Mouse (Mus musculus) forebrain, postnatal 0 days (tissue): ENCODE results near the gene Olfr796. TPM values are rescaled to one million over a fixed set of nuclear protein-coding genes. Genes with fewer than 3 reads are reported as not detected.

ENCODE experiments used
- ATAC-seq: fragments of 200-750 bp; cut with Nextera tagmentation; 2 replicates; pipeline ENCODE4 v1.8.0; 2017; ENCODE audit warnings: mild to moderate bottlenecking, moderate library complexity
- DNase-seq: peaks from one replicate; pipeline ENCODE4 v3.0.0-alpha.2; 2015
- H3K27ac ChIP-seq: fragments of 300-500 bp; sonication (generic); 2 replicates; pipeline ENCODE4 v1.5.1; 2014; ENCODE audit warnings: low read depth, mild to moderate bottlenecking, antibody characterized with exemption, low read length, moderate library complexity, mixed read lengths
- H3K27me3 ChIP-seq: fragments of 300-500 bp; sonication (generic); 2 replicates; pipeline ENCODE4 v1.6.1; 2014; ENCODE audit warnings: mild to moderate bottlenecking, low read length, mixed read lengths; ENCODE audit not compliant: insufficient read depth
- H3K36me3 ChIP-seq: fragments of 300-500 bp; sonication (generic); 2 replicates; pipeline ENCODE4 v1.6.1; 2014; ENCODE audit warnings: mild to moderate bottlenecking, moderate library complexity; ENCODE audit not compliant: insufficient read depth
- H3K4me1 ChIP-seq: fragments of 300-500 bp; sonication (generic); 2 replicates; pipeline ENCODE4 v1.6.1; 2014; ENCODE audit warnings: antibody characterized with exemption; ENCODE audit not compliant: insufficient read depth
- H3K4me2 ChIP-seq: fragments of 300-500 bp; sonication (generic); 2 replicates; pipeline ENCODE4 v1.6.1; 2014; ENCODE audit warnings: low read depth, mild to moderate bottlenecking, moderate library complexity
- H3K4me3 ChIP-seq: fragments of 300-500 bp; sonication (generic); 2 replicates; pipeline ENCODE4 v1.5.1; 2014; ENCODE audit warnings: low read depth, low read length, mixed read lengths
- H3K9ac ChIP-seq: fragments of 300-500 bp; sonication (generic); 2 replicates; pipeline ENCODE4 v1.6.1; 2014; ENCODE audit warnings: mild to moderate bottlenecking
- H3K9me3 ChIP-seq: fragments of 300-500 bp; sonication (generic); 2 replicates; pipeline ENCODE4 v1.6.1; 2016; ENCODE audit warnings: low read length
- CTCF ChIP-seq: sonication (generic); IDR thresholded peaks from 2 replicates; pipeline ENCODE4 v1.5.1; 2016; ENCODE audit warnings: antibody characterized with exemption, control low read depth, low read depth
- WGBS: fragments of 180-500 bp; shearing (Covaris S2); extraction: QIAGEN DNeasy Blood & Tissue Kit; methylation state at CpG from one replicate; pipeline ENCODE4 v1.1.7; 2014; 5-methylcytosine and 5-hydroxymethylcytosine counted together
- microRNA-seq, 2 experiments: library from miRNA; unstranded; fragments of <30 nt; microRNA quantifications; one replicate each; pipeline ENCODE4; 2016
- polyA plus RNA-seq: library from polyadenylated mRNA; unstranded; fragments of >200 nt; fragmentation: Nextera tagmentation; extraction: Ambion mirVana; gene quantifications from 2 replicates; pipeline ENCODE4 v1.2.1, GENCODE M21; 2015
- total RNA-seq: library from RNA; depleted of rRNA; stranded (reverse); fragments of >200 nt; gene quantifications from 2 replicates; pipeline ENCODE4 v1.2.3, GENCODE M21; 2014; rRNA removed

The Olfr796 gene
- total and polyA plus RNA-seq, 2 experiments from 2014 or later, result not detected

- no peak overlapping the region for H3K27ac ChIP-seq
- no peak overlapping the region for H3K4me3 ChIP-seq
- no peaks in the 10 kb centered on the region for H3K4me1 ChIP-seq
- H3K27me3 ChIP-seq, result no peaks in the 10 kb centered on the region
- no peak for ATAC-seq
- H3K36me3 ChIP-seq, result no peaks in the 10 kb centered on the region
- H3K9ac ChIP-seq, result no peak overlapping the region
- TF ChIP-seq CTCF, result no peak
- H3K4me2 ChIP-seq, result no peak overlapping the region
- WGBS, result 64% methylated on average over 1 of the region's 1 CpGs
- no peaks in the 10 kb centered on the region for H3K9me3 ChIP-seq
- DNase-seq, result no peak
Measured at GRCm38 (mm10) chr10:129577066-129577465, 35.3 kb downstream of the Olfr796 start.

- Histone ChIP-seq H3K4me3 (no peak within 1 kb of the TSS), H3K9ac (no peak within 1 kb of the TSS), H3K27ac (no peak within 1 kb of the TSS), H3K27me3 (no peaks in the 10 kb centered on the region), H3K4me2 (no peak within 1 kb of the TSS), H3K4me1 (no peaks in the 10 kb centered on the region), H3K36me3 (no peaks in the 10 kb centered on the region), H3K9me3 (no peaks in the 10 kb centered on the region)
- DNase-seq, result no peak
- WGBS, result 84% methylated on average over 2 of the region's 2 CpGs
- no peak for ATAC-seq
- TF ChIP-seq CTCF, result no peak
Measured at GRCm38 (mm10) chr10:129567355-129567754, 45.0 kb downstream of the Olfr796 start, which contains the start of gene Olfr794. Olfr794 (plus strand) TSS chr10:129567655.

Small RNA genes lying within 50 kb of the gene (microRNA-seq; reads per million reads assigned to microRNA genes)
- gene Gm23252, result 0 reads per million in 2 experiments

Other genes with a start within 250 kb of the Olfr796 start
- 0.43 and 0.46 TPM in 2 replicates for gene Olfr784, start 228.5 kb downstream of the Olfr796 start, total RNA-seq
- gene Olfr784, start 228.5 kb downstream of the Olfr796 start, polyA plus RNA-seq, result 0.05 and 0.06 TPM in 2 replicates
- gene Olfr785, start 207.1 kb downstream of the Olfr796 start, total RNA-seq, result not detected in 2 replicates
- gene Olfr785, start 207.1 kb downstream of the Olfr796 start, polyA plus RNA-seq, result not detected in 2 replicates
- gene Olfr786, start 185.3 kb downstream of the Olfr796 start, total RNA-seq, result not detected in 2 replicates
- not detected in 2 replicates for gene Olfr786, start 185.3 kb downstream of the Olfr796 start, polyA plus RNA-seq
- gene Olfr787, start 150.7 kb downstream of the Olfr796 start, total RNA-seq, result not detected in 2 replicates
- gene Olfr787, start 150.7 kb downstream of the Olfr796 start, polyA plus RNA-seq, result not detected in 2 replicates
- gene Olfr788, start 141.6 kb downstream of the Olfr796 start, total RNA-seq, result not detected in 2 replicates
- gene Olfr788, start 141.6 kb downstream of the Olfr796 start, polyA plus RNA-seq, result not detected in 2 replicates
- not detected in 2 replicates for gene Olfr789, start 127.8 kb downstream of the Olfr796 start, total RNA-seq
- gene Olfr789, start 127.8 kb downstream of the Olfr796 start, polyA plus RNA-seq, result not detected in 2 replicates
- gene Olfr790, start 114.1 kb downstream of the Olfr796 start, total RNA-seq, result not detected in 2 replicates
- not detected in 2 replicates for gene Olfr790, start 114.1 kb downstream of the Olfr796 start, polyA plus RNA-seq
- gene Olfr791, start 90.8 kb downstream of the Olfr796 start, total RNA-seq, result not detected in 2 replicates
- not detected in 2 replicates for gene Olfr791, start 90.8 kb downstream of the Olfr796 start, polyA plus RNA-seq
- not detected in 2 replicates for gene Olfr792, start 73.4 kb downstream of the Olfr796 start, total RNA-seq
- gene Olfr792, start 73.4 kb downstream of the Olfr796 start, polyA plus RNA-seq, result not detected in 2 replicates
- 0.15 TPM in 1 of 2 replicates, not detected in the other for gene Olfr794, start 44.9 kb downstream of the Olfr796 start, total RNA-seq
- not detected in 2 replicates for gene Olfr794, start 44.9 kb downstream of the Olfr796 start, polyA plus RNA-seq
- not detected in 2 replicates for gene Olfr798, start 15.4 kb upstream of the Olfr796 start, total RNA-seq
- gene Olfr798, start 15.4 kb upstream of the Olfr796 start, polyA plus RNA-seq, result not detected in 2 replicates
- gene Olfr799, start 24.9 kb upstream of the Olfr796 start, total RNA-seq, result not detected in 2 replicates
- gene Olfr799, start 24.9 kb upstream of the Olfr796 start, polyA plus RNA-seq, result not detected in 2 replicates
- 0.31 TPM in 1 of 2 replicates, not detected in the other for gene Olfr800, start 45.1 kb upstream of the Olfr796 start, total RNA-seq
- gene Olfr800, start 45.1 kb upstream of the Olfr796 start, polyA plus RNA-seq, result not detected in 2 replicates
- not detected in 2 replicates for gene Olfr801, start 61.3 kb upstream of the Olfr796 start, total RNA-seq
- gene Olfr801, start 61.3 kb upstream of the Olfr796 start, polyA plus RNA-seq, result not detected in 2 replicates
- not detected in 2 replicates for gene Olfr802, start 75.6 kb upstream of the Olfr796 start, total RNA-seq
- gene Olfr802, start 75.6 kb upstream of the Olfr796 start, polyA plus RNA-seq, result 0.06 TPM in 1 of 2 replicates, not detected in the other
- gene Olfr803, start 81.7 kb upstream of the Olfr796 start, total RNA-seq, result not detected in 2 replicates
- gene Olfr803, start 81.7 kb upstream of the Olfr796 start, polyA plus RNA-seq, result not detected in 2 replicates
- gene Olfr804, start 90.6 kb upstream of the Olfr796 start, total RNA-seq, result not detected in 2 replicates
- gene Olfr804, start 90.6 kb upstream of the Olfr796 start, polyA plus RNA-seq, result not detected in 2 replicates
- not detected in 2 replicates for gene Olfr805, start 116.8 kb upstream of the Olfr796 start, total RNA-seq
- not detected in 2 replicates for gene Olfr805, start 116.8 kb upstream of the Olfr796 start, polyA plus RNA-seq
- not detected in 2 replicates for gene Olfr806, start 129.4 kb upstream of the Olfr796 start, total RNA-seq
- gene Olfr806, start 129.4 kb upstream of the Olfr796 start, polyA plus RNA-seq, result not detected in 2 replicates
- gene Olfr807, start 145.2 kb upstream of the Olfr796 start, total RNA-seq, result not detected in 2 replicates
- not detected in 2 replicates for gene Olfr807, start 145.2 kb upstream of the Olfr796 start, polyA plus RNA-seq
- not detected in 2 replicates for gene Olfr808, start 152.9 kb upstream of the Olfr796 start, total RNA-seq
- gene Olfr808, start 152.9 kb upstream of the Olfr796 start, polyA plus RNA-seq, result not detected in 2 replicates
- gene Olfr809, start 162.1 kb upstream of the Olfr796 start, total RNA-seq, result not detected in 2 replicates
- gene Olfr809, start 162.1 kb upstream of the Olfr796 start, polyA plus RNA-seq, result not detected in 2 replicates
- gene Olfr810, start 182.3 kb upstream of the Olfr796 start, total RNA-seq, result not detected in 2 replicates
- gene Olfr810, start 182.3 kb upstream of the Olfr796 start, polyA plus RNA-seq, result not detected in 2 replicates
- not detected in 2 replicates for gene Olfr811, start 191.8 kb upstream of the Olfr796 start, total RNA-seq
- gene Olfr811, start 191.8 kb upstream of the Olfr796 start, polyA plus RNA-seq, result not detected in 2 replicates
- not detected in 2 replicates for gene Olfr812, start 233.5 kb upstream of the Olfr796 start, total RNA-seq
- gene Olfr812, start 233.5 kb upstream of the Olfr796 start, polyA plus RNA-seq, result not detected in 2 replicates
- not detected in 2 replicates for gene Olfr813, start 242.8 kb upstream of the Olfr796 start, total RNA-seq
- not detected in 2 replicates for gene Olfr813, start 242.8 kb upstream of the Olfr796 start, polyA plus RNA-seq